Mouse (Mus musculus): ENCODE measurements around the gene Ints5.
"Not testable (repeated sequence)": the region's sequence is repeated elsewhere in the genome, so short reads cannot be mapped to it uniquely, and the experiment has no call there.

Ints5 gene

GRCm38 (mm10) chr19:8887585-8888463, 5.0 kb upstream of the Ints5 start:
- no peak for DNase-seq

- DNase-seq: peak; percentile 94 to 95
Measured at GRCm38 (mm10) chr19:8888511-8889385, 4.1 kb upstream of the Ints5 start, which contains the start of the genes 1810009A15Rik and Gm49416. Gene 1810009A15Rik, plus strand, starts transcription at chr19:8888853. Gene Gm49416, plus strand, starts transcription at chr19:8888926.

- DNase-seq: no peak
Measured at GRCm38 (mm10) chr19:8895397-8895960, 2.7 kb downstream of the Ints5 start.

GRCm38 (mm10) chr19:8896231-8896630, 3.4 kb downstream of the Ints5 start:
- not testable (repeated sequence) for DNase-seq

- DNase-seq: peak in 1 of 2 experiments; percentile 38
Measured at GRCm38 (mm10) chr19:8897211-8897864, 4.5 kb downstream of the Ints5 start.

GRCm38 (mm10) chr19:8897865-8898495, 5.2 kb downstream of the Ints5 start, which contains the start of gene Ganab:
Gene Ganab, plus strand, starts transcription at chr19:8898071.
- peak; percentile 92 to 96 for DNase-seq

GRCm38 (mm10) chr19:8898576-8898975, 5.8 kb downstream of the Ints5 start:
- DNase-seq: no peak

- DNase-seq: no peak
Measured at GRCm38 (mm10) chr19:8899079-8899478, 6.3 kb downstream of the Ints5 start.

- no peak for DNase-seq
Measured at GRCm38 (mm10) chr19:8903412-8903811, 10.6 kb downstream of the Ints5 start.

- no peak for DNase-seq
Measured at GRCm38 (mm10) chr19:8908531-8908930, 15.7 kb downstream of the Ints5 start.

GRCm38 (mm10) chr19:8911810-8912209, 19.0 kb downstream of the Ints5 start:
- DNase-seq: no peak

- no peak for DNase-seq
Measured at GRCm38 (mm10) chr19:8914212-8914611, 21.4 kb downstream of the Ints5 start.

- no peak for DNase-seq
Measured at GRCm38 (mm10) chr19:8919000-8919399, 26.2 kb downstream of the Ints5 start.

GRCm38 (mm10) chr19:8919684-8920072, 26.9 kb downstream of the Ints5 start:
- DNase-seq: no peak

- DNase-seq: peak; percentile 82 to 84
Measured at GRCm38 (mm10) chr19:8920073-8920736, 27.4 kb downstream of the Ints5 start, which contains the start of gene B3gat3. Gene B3gat3, plus strand, starts transcription at chr19:8920374.

- peak in 1 of 2 experiments; percentile 18 for DNase-seq
Measured at GRCm38 (mm10) chr19:8920836-8921291, 28.1 kb downstream of the Ints5 start.

- peak in 1 of 2 experiments; percentile 14 for DNase-seq
Measured at GRCm38 (mm10) chr19:8921741-8922140, 28.9 kb downstream of the Ints5 start.

GRCm38 (mm10) chr19:8926766-8927165, 34.0 kb downstream of the Ints5 start:
- no peak for DNase-seq

GRCm38 (mm10) chr19:8927891-8928525, 35.2 kb downstream of the Ints5 start:
- DNase-seq: no peak

- no peak for DNase-seq
Measured at GRCm38 (mm10) chr19:8928689-8929223, 36.0 kb downstream of the Ints5 start.

Measured in thymus, postnatal 36 days (tissue).